Mouse (Mus musculus) erythroblast, embryonic 14.5 days (primary cell): ENCODE results near the gene Hcrtr1.

ENCODE experiments used
- GATA1 ChIP-seq: IDR thresholded peaks from 2 replicates; pipeline ENCODE4 v1.6.1; 2012; ENCODE audit warnings: low read length, inconsistent platforms, mixed read lengths
- TAL1 ChIP-seq: IDR thresholded peaks from 3 replicates; pipeline ENCODE4 v1.6.1; 2012; ENCODE audit warnings: low read length, inconsistent platforms, mixed read lengths

DNA sequence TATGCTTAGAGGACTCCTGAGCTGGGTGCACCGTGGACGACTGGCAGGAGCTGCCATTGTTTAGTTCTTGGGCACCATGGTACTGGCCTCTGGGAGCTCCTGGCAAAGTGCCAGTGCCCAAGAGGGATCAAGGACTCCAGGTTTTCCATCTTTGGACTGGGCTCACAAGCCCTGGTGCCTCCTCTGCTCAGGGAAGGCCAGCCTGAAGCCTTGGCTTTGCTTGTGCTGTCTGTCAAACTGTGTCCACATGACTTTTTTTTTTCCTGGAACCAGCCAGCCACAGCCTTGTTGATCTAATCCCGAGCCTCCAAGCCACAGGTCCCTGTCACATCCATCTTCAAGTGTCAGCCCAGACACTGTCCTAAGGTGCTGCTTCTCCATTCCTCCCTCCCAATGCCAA is 2.6 kb upstream of the Hcrtr1 start:
- TF ChIP-seq GATA1, result no peak
- no peak for TF ChIP-seq TAL1
